ENCODE assay signal across 14 mouse cellular contexts in genomic region chr13:107767262-107767624, GRCm38 (mm10).
DNase-seq lines count a peak whose midpoint lies in the region; ATAC-seq and TF ChIP-seq lines count a peak whose summit lies in the region.
"Had no signal": no experiment of that assay in that cellular context is flagged by ENCODE, and none has a peak within 500 bp of the region (broad histone marks: within the 10 kb centered on the region; RNA-seq: fewer than 3 reads in every experiment).

No protein-coding gene starts in this region.

- no peaks in the 10 kb centered on the region for H3K9me3 ChIP-seq in forebrain, embryonic 16.5 days (ENCODE audit: control insufficient read depth, low read length)
- H3K9me3 ChIP-seq in midbrain, embryonic 12.5 days, result no peaks in the 10 kb centered on the region
- H3K9me3 ChIP-seq: heart, embryonic 12.5 days; intestine, embryonic 15.5 days; megakaryocyte, embryonic 14.5 days had no signal

- peak; percentile 95 for ATAC-seq in forebrain, embryonic 16.5 days
- ATAC-seq in midbrain, embryonic 12.5 days (ENCODE audit: low FRiP score, low read depth), result peak; percentile 86; the same call in 1 of the 2 replicates
- ATAC-seq: intestine, embryonic 15.5 days; Patski had no signal

- H3K4me1 ChIP-seq in forebrain, embryonic 16.5 days (replicated peaks; ENCODE audit: control insufficient read depth, insufficient read depth, low read length), result peaks cover 30% of the 10 kb centered on the region
- H3K4me1 ChIP-seq in midbrain, embryonic 12.5 days, result peaks cover 18% of the 10 kb centered on the region
- H3K4me1 ChIP-seq: heart, embryonic 12.5 days; intestine, embryonic 15.5 days had no signal

- WGBS in forebrain, embryonic 16.5 days, result 5% methylated on average over 2 of the region's 2 CpGs
- whole genome bisulfite sequencing in midbrain, embryonic 12.5 days, result 21% methylated on average over 2 of the region's 2 CpGs

- peaks cover 5% of the 10 kb centered on the region; the same call in 1 of the 2 replicates for H3K36me3 ChIP-seq in forebrain, embryonic 16.5 days (ENCODE audit: control insufficient read depth, insufficient read depth)
- H3K36me3 ChIP-seq in midbrain, embryonic 12.5 days, result peaks cover 17% of the 10 kb centered on the region

- DNase-seq in gastrocnemius, adult 2 months, result no peak
- no peak for DNase-seq in gastrocnemius, adult 18-20 months (ENCODE audit: low spot score)
- DNase-seq in brain, embryonic 18.5 days (ENCODE audit: low read depth, low spot score), result peak; percentile 69
- no peak for DNase-seq in kidney, adult 18-20 months
- no peak for DNase-seq in kidney, postnatal 36 days
- no peak for DNase-seq in spleen, postnatal 4 days (ENCODE audit: low spot score in 2 of 2)
- DNase-seq: adrenal gland, adult 2 months; lung, adult 18-20 months had no signal

- intact Hi-C loops in gastrocnemius, adult 2 months (cut with DNase I), result no loop called here

- H3K9ac ChIP-seq in forebrain, embryonic 16.5 days (replicated peaks; ENCODE audit: low read depth, low read length), result no peak overlapping the region
- no peak overlapping the region for H3K9ac ChIP-seq in midbrain, embryonic 12.5 days (replicated peaks)
- H3K9ac ChIP-seq: heart, embryonic 12.5 days; intestine, embryonic 15.5 days had no signal

- no peak for TF ChIP-seq CTCF in gastrocnemius, adult 2 months (IDR thresholded peaks at IDR 0.05)

- no peak overlapping the region for H3K4me2 ChIP-seq in forebrain, embryonic 16.5 days (ENCODE audit: low read length)
- no peak overlapping the region for H3K4me2 ChIP-seq in midbrain, embryonic 12.5 days (replicated peaks)
- H3K4me2 ChIP-seq: heart, embryonic 12.5 days; intestine, embryonic 15.5 days had no signal

- peak overlapping the region; percentile 60; the same call in 1 of the 2 replicates for H3K4me3 ChIP-seq in gastrocnemius, adult 2 months
- no peak overlapping the region for H3K4me3 ChIP-seq in forebrain, embryonic 16.5 days (replicated peaks; ENCODE audit: low read length)
- no peak overlapping the region for H3K4me3 ChIP-seq in midbrain, embryonic 12.5 days
- H3K4me3 ChIP-seq: heart, embryonic 12.5 days; intestine, embryonic 15.5 days; megakaryocyte, embryonic 14.5 days had no signal

- H3K27me3 ChIP-seq in forebrain, embryonic 16.5 days (replicated peaks; ENCODE audit: control insufficient read depth, insufficient read depth, low read length), result no peaks in the 10 kb centered on the region
- no peaks in the 10 kb centered on the region for H3K27me3 ChIP-seq in midbrain, embryonic 12.5 days
- H3K27me3 ChIP-seq: heart, embryonic 12.5 days; intestine, embryonic 15.5 days; megakaryocyte, embryonic 14.5 days; Patski had no signal

- H3K27ac ChIP-seq in gastrocnemius, adult 2 months, result no peak overlapping the region
- H3K27ac ChIP-seq in forebrain, embryonic 16.5 days (ENCODE audit: low read length), result peak overlapping the region; percentile 11
- peak overlapping the region; percentile 31 for H3K27ac ChIP-seq in midbrain, embryonic 12.5 days (replicated peaks)
- H3K27ac ChIP-seq: intestine, embryonic 15.5 days had no signal
